Mouse (Mus musculus) mature B cell (primary cell): Measurements from ENCODE around the gene Tmem132c.

ENCODE experiments used
- in situ Hi-C: fragments of 300-500 bp; cut with MboI; formaldehyde crosslinking; loops from 2 replicates; pipeline ENCODE4 v1.14.3; 2019

Gene Tmem132c

GRCm38 (mm10) chr5:127609191-127609714 is 367.6 kb downstream of the Tmem132c start:
- in situ Hi-C loops, result loop anchor here (5.0 kb wide), 1 partner anchor 38 kb away; no protein-coding TSS in a partner anchor

GRCm38 (mm10) chr5:127610787-127611509 is 369.3 kb downstream of the Tmem132c start:
- in situ Hi-C loops, result no loop called here

GRCm38 (mm10) chr5:127611881-127612280 is 370.3 kb downstream of the Tmem132c start:
- in situ Hi-C loops, result no loop called here

- in situ Hi-C loops, result no loop called here
These were observed 370.8 kb downstream of the Tmem132c start for GRCm38 (mm10) chr5:127612397-127612796.
